23 mouse cellular contexts compared by ENCODE assay signal in genomic region chrX:8099435-8099834, GRCm38 (mm10). TPM values are rescaled to one million over a fixed set of nuclear protein-coding genes. Genes with fewer than 3 reads are reported as not detected.
DNase-seq lines count a peak whose midpoint lies in the region; ATAC-seq lines count a peak whose summit lies in the region.
"Had no signal": no experiment of that assay in that cellular context is flagged by ENCODE, and none has a peak within 500 bp of the region (broad histone marks: within the 10 kb centered on the region; RNA-seq: fewer than 3 reads in every experiment).

No protein-coding gene starts in this region.

- H3K27me3 ChIP-seq in neural tube, embryonic 15.5 days (replicated peaks), result no peaks in the 10 kb centered on the region
- no peaks in the 10 kb centered on the region for H3K27me3 ChIP-seq in liver, embryonic 15.5 days
- no peaks in the 10 kb centered on the region for H3K27me3 ChIP-seq in midbrain, embryonic 11.5 days (ENCODE audit: control insufficient read depth, insufficient read depth, low read length)
- no peaks in the 10 kb centered on the region for H3K27me3 ChIP-seq in kidney, embryonic 15.5 days
- H3K27me3 ChIP-seq: embryonic facial prominence, embryonic 13.5 days; forebrain, embryonic 12.5 days; heart, embryonic 13.5 days; hindbrain, embryonic 12.5 days had no signal

- H3K4me2 ChIP-seq in neural tube, embryonic 15.5 days, result no peak overlapping the region
- no peak overlapping the region for H3K4me2 ChIP-seq in liver, embryonic 15.5 days
- no peak overlapping the region for H3K4me2 ChIP-seq in midbrain, embryonic 11.5 days
- no peak overlapping the region for H3K4me2 ChIP-seq in kidney, embryonic 15.5 days
- H3K4me2 ChIP-seq: embryonic facial prominence, embryonic 13.5 days; forebrain, embryonic 12.5 days; heart, embryonic 13.5 days; hindbrain, embryonic 12.5 days had no signal

- no peaks in the 10 kb centered on the region for H3K36me3 ChIP-seq in neural tube, embryonic 15.5 days
- H3K36me3 ChIP-seq in liver, embryonic 15.5 days (replicated peaks), result no peaks in the 10 kb centered on the region
- no peaks in the 10 kb centered on the region for H3K36me3 ChIP-seq in midbrain, embryonic 11.5 days (ENCODE audit: control insufficient read depth, insufficient read depth, low read length)
- no peaks in the 10 kb centered on the region for H3K36me3 ChIP-seq in kidney, embryonic 15.5 days
- H3K36me3 ChIP-seq: embryonic facial prominence, embryonic 13.5 days; forebrain, embryonic 12.5 days; heart, embryonic 13.5 days; hindbrain, embryonic 12.5 days had no signal

- DNase-seq in heart, adult 11 months, result peak; percentile 37
- DNase-seq in heart, postnatal 4 days, result no peak
- DNase-seq in neural tube, embryonic 10.5 days (ENCODE audit: extremely low spot score, low spot score), result no peak
- peak; percentile 41 for DNase-seq in yolk sac, embryonic 10.5 days (ENCODE audit: low spot score)
- DNase-seq in midbrain, embryonic 11.5 days (ENCODE audit: low spot score, missing footprints), result no peak
- DNase-seq: adrenal gland, adult 8-10 months; cerebellum, adult 18-20 months; cerebellum, adult 9-11 months; cerebellum, postnatal 36 days; gastrocnemius, postnatal 14 days; heart, postnatal 36 days had no signal

- H3K4me1 ChIP-seq in neural tube, embryonic 15.5 days, result peaks cover 5% of the 10 kb centered on the region; the same call in 1 of the 2 replicates
- H3K4me1 ChIP-seq in liver, embryonic 15.5 days (replicated peaks), result peaks cover 41% of the 10 kb centered on the region
- H3K4me1 ChIP-seq in midbrain, embryonic 11.5 days (ENCODE audit: control insufficient read depth, insufficient read depth, low read length), result peaks cover 4% of the 10 kb centered on the region; the same call in 1 of the 2 replicates
- no peaks in the 10 kb centered on the region for H3K4me1 ChIP-seq in kidney, embryonic 15.5 days
- H3K4me1 ChIP-seq: embryonic facial prominence, embryonic 13.5 days had no signal

- WGBS in neural tube, embryonic 15.5 days, result 64% methylated on average over 4 of the region's 4 CpGs
- 13% methylated on average over 4 of the region's 4 CpGs for WGBS in liver, embryonic 15.5 days (ENCODE audit: insufficient replicate concordance)
- 60% methylated on average over 4 of the region's 4 CpGs for whole genome bisulfite sequencing in midbrain, embryonic 11.5 days
- WGBS in kidney, embryonic 15.5 days, result 67% methylated on average over 4 of the region's 4 CpGs

- H3K4me3 ChIP-seq in neural tube, embryonic 15.5 days (replicated peaks), result no peak overlapping the region
- no peak overlapping the region for H3K4me3 ChIP-seq in liver, embryonic 15.5 days (replicated peaks)
- H3K4me3 ChIP-seq in midbrain, embryonic 11.5 days (ENCODE audit: low read depth, low read length), result no peak overlapping the region
- H3K4me3 ChIP-seq in kidney, embryonic 15.5 days (replicated peaks), result no peak overlapping the region
- H3K4me3 ChIP-seq: embryonic facial prominence, embryonic 13.5 days; forebrain, embryonic 12.5 days; heart, embryonic 13.5 days; hindbrain, embryonic 12.5 days had no signal

- H3K27ac ChIP-seq in neural tube, embryonic 15.5 days (replicated peaks), result 0 out of 2 replicates have a peak overlapping the region, but pooled peaks have one; percentile 84
- H3K27ac ChIP-seq in liver, embryonic 15.5 days (replicated peaks), result peak overlapping the region; percentile 45; the same call in 1 of the 2 replicates
- H3K27ac ChIP-seq in midbrain, embryonic 11.5 days (ENCODE audit: low read depth, low read length), result no peak overlapping the region
- no peak overlapping the region for H3K27ac ChIP-seq in kidney, embryonic 15.5 days
- H3K27ac ChIP-seq: embryonic facial prominence, embryonic 13.5 days; heart, embryonic 13.5 days; hindbrain, embryonic 12.5 days had no signal

- H3K9me3 ChIP-seq in neural tube, embryonic 15.5 days (replicated peaks), result no peaks in the 10 kb centered on the region
- H3K9me3 ChIP-seq in liver, embryonic 15.5 days (replicated peaks), result no peaks in the 10 kb centered on the region
- H3K9me3 ChIP-seq in midbrain, embryonic 11.5 days (ENCODE audit: control insufficient read depth, low read length), result no peaks in the 10 kb centered on the region
- no peaks in the 10 kb centered on the region for H3K9me3 ChIP-seq in kidney, embryonic 15.5 days (replicated peaks)
- H3K9me3 ChIP-seq: embryonic facial prominence, embryonic 13.5 days; forebrain, embryonic 12.5 days; heart, embryonic 13.5 days; hindbrain, embryonic 12.5 days had no signal

- H3K9ac ChIP-seq in neural tube, embryonic 15.5 days (replicated peaks), result no peak overlapping the region
- H3K9ac ChIP-seq in liver, embryonic 15.5 days, result no peak overlapping the region
- no peak overlapping the region for H3K9ac ChIP-seq in midbrain, embryonic 11.5 days (ENCODE audit: low read length)
- H3K9ac ChIP-seq in kidney, embryonic 15.5 days, result no peak overlapping the region
- H3K9ac ChIP-seq: embryonic facial prominence, embryonic 13.5 days; forebrain, embryonic 12.5 days; heart, embryonic 13.5 days; hindbrain, embryonic 12.5 days had no signal

- ATAC-seq in neural tube, embryonic 15.5 days (ENCODE audit: low FRiP score), result no peak
- ATAC-seq in liver, embryonic 15.5 days (ENCODE audit: insufficient read depth), result no peak
- ATAC-seq in midbrain, embryonic 11.5 days (ENCODE audit: low FRiP score), result no peak
- no peak for ATAC-seq in kidney, embryonic 15.5 days (replicated peaks; ENCODE audit: low FRiP score)
- ATAC-seq: activated CD4-positive, CD25-positive, alpha-beta regulatory T cell, adult 4 months; forebrain, embryonic 16.5 days; hindbrain, embryonic 16.5 days; inflammation-experienced regulatory T-cells, adult 6 months; Patski had no signal

RNA-seq across cellular contexts. Expression of gene Was, which starts 9.1 kb away (rescaled TPM):
- 1 to 10 TPM; 1.5 to 2.1 TPM for total RNA-seq in heart, postnatal 4 days (2021)
- 0.14 and 2.0 TPM in 2 replicates for polyA plus RNA-seq in neural tube, embryonic 15.5 days (2015; fragmentation: Nextera tagmentation; extraction: Ambion mirVana)
- polyA plus RNA-seq in liver, embryonic 15.5 days (2015; fragmentation: Nextera tagmentation; extraction: Ambion mirVana), result 2.1 and 2.2 TPM in 2 replicates
- 0.26 and 0.34 TPM in 2 replicates for polyA plus RNA-seq in midbrain, embryonic 11.5 days (2014; fragmentation: Nextera tagmentation; extraction: Ambion mirVana)
- 0.23 and 0.49 TPM in 2 replicates for polyA plus RNA-seq in kidney, embryonic 15.5 days (2015; fragmentation: Nextera tagmentation; extraction: Ambion mirVana)
- polyA plus RNA-seq: forebrain, embryonic 16.5 days; hindbrain, embryonic 12.5 days had no signal

RNA-seq across cellular contexts. Expression of gene Suv39h1, which starts 24.9 kb away (rescaled TPM):
- total RNA-seq in heart, postnatal 4 days (2021), result 10 to 100 TPM; 16.3 to 16.4 TPM
- polyA plus RNA-seq in neural tube, embryonic 15.5 days (2015; fragmentation: Nextera tagmentation; extraction: Ambion mirVana), result 34.6 and 42.5 TPM in 2 replicates
- polyA plus RNA-seq in liver, embryonic 15.5 days (2015; fragmentation: Nextera tagmentation; extraction: Ambion mirVana), result 31.4 and 33.0 TPM in 2 replicates
- polyA plus RNA-seq in midbrain, embryonic 11.5 days (2014; fragmentation: Nextera tagmentation; extraction: Ambion mirVana), result 80.8 and 82.6 TPM in 2 replicates
- polyA plus RNA-seq in kidney, embryonic 15.5 days (2015; fragmentation: Nextera tagmentation; extraction: Ambion mirVana), result 69.0 and 69.5 TPM in 2 replicates

RNA-seq across cellular contexts. Expression of gene Wdr13, which starts 33.3 kb away (rescaled TPM):
- total RNA-seq in heart, postnatal 4 days (2021), result 10 to 100 TPM; 74.1 to 79.1 TPM
- polyA plus RNA-seq in neural tube, embryonic 15.5 days (2015; fragmentation: Nextera tagmentation; extraction: Ambion mirVana), result 56.2 and 64.9 TPM in 2 replicates
- polyA plus RNA-seq in liver, embryonic 15.5 days (2015; fragmentation: Nextera tagmentation; extraction: Ambion mirVana), result 6.0 and 6.2 TPM in 2 replicates
- polyA plus RNA-seq in midbrain, embryonic 11.5 days (2014; fragmentation: Nextera tagmentation; extraction: Ambion mirVana), result 21.9 and 23.4 TPM in 2 replicates
- polyA plus RNA-seq in kidney, embryonic 15.5 days (2015; fragmentation: Nextera tagmentation; extraction: Ambion mirVana), result 22.7 and 29.3 TPM in 2 replicates

RNA-seq across cellular contexts. Expression of gene Rbm3, which starts 46.2 kb away (rescaled TPM):
- 100 to 1,000 TPM; 471 to 553 TPM for total RNA-seq in heart, postnatal 4 days (2021)
- polyA plus RNA-seq in neural tube, embryonic 15.5 days (2015; fragmentation: Nextera tagmentation; extraction: Ambion mirVana), result 309 and 341 TPM in 2 replicates
- 228 and 253 TPM in 2 replicates for polyA plus RNA-seq in liver, embryonic 15.5 days (2015; fragmentation: Nextera tagmentation; extraction: Ambion mirVana)
- polyA plus RNA-seq in midbrain, embryonic 11.5 days (2014; fragmentation: Nextera tagmentation; extraction: Ambion mirVana), result 439 and 458 TPM in 2 replicates
- 490 and 492 TPM in 2 replicates for polyA plus RNA-seq in kidney, embryonic 15.5 days (2015; fragmentation: Nextera tagmentation; extraction: Ambion mirVana)

Comparison
In these comparisons a context has a peak if more than half of its experiments do, and no peak if none do; other contexts are left out.
1. DNase-seq: peak in heart, adult 11 months (single experiment) and yolk sac, embryonic 10.5 days (single experiment); none in heart, postnatal 4 days (single experiment), neural tube, embryonic 10.5 days (single experiment) and midbrain, embryonic 11.5 days (single experiment).
2. H3K27ac ChIP-seq: peak in neural tube, embryonic 15.5 days (single experiment) and liver, embryonic 15.5 days (single experiment); none in midbrain, embryonic 11.5 days (single experiment) and kidney, embryonic 15.5 days (single experiment).